Mouse (Mus musculus) heart, embryonic 16.5 days (tissue): ENCODE measurements around the gene Gm11027. TPM values are rescaled to one million over a fixed set of nuclear protein-coding genes. Genes with fewer than 3 reads are reported as not detected.

Source experiments
- ATAC-seq: fragments of 200-750 bp; cut with Nextera tagmentation; replicated peaks from 2 replicates; pipeline ENCODE4 v1.8.0; 2017; ENCODE audit warnings: moderate number of reproducible peaks; ENCODE audit not compliant: insufficient read depth, low FRiP score; ENCODE audit errors: extremely low read depth
- H3K27ac ChIP-seq: fragments of 300-500 bp; sonication (generic); 2 replicates; pipeline ENCODE4 v1.5.1; 2014; ENCODE audit warnings: mild to moderate bottlenecking, low read length, control low read depth, moderate library complexity
- H3K27me3 ChIP-seq: fragments of 300-500 bp; sonication (generic); 2 replicates; pipeline ENCODE4 v1.6.1; 2014; ENCODE audit warnings: low read length, mixed read lengths; ENCODE audit not compliant: control insufficient read depth, insufficient read depth
- H3K36me3 ChIP-seq: fragments of 300-500 bp; sonication (generic); 2 replicates; pipeline ENCODE4 v1.6.1; 2014; ENCODE audit not compliant: control insufficient read depth, insufficient read depth
- H3K4me1 ChIP-seq: fragments of 300-500 bp; sonication (generic); 2 replicates; pipeline ENCODE4 v1.6.1; 2014; ENCODE audit warnings: low read length, mixed read lengths; ENCODE audit not compliant: control insufficient read depth, insufficient read depth
- H3K4me2 ChIP-seq: fragments of 300-500 bp; sonication (generic); 2 replicates; pipeline ENCODE4 v1.6.1; 2014; ENCODE audit warnings: low read depth, mild to moderate bottlenecking, control low read depth, low read length
- H3K4me3 ChIP-seq: fragments of 300-500 bp; sonication (generic); 2 replicates; pipeline ENCODE4 v1.5.1; 2014; ENCODE audit warnings: mild to moderate bottlenecking, control low read depth, low read length
- H3K9ac ChIP-seq: fragments of 300-500 bp; sonication (generic); 2 replicates; pipeline ENCODE4 v1.6.1; 2014; ENCODE audit warnings: low read length, control low read depth
- H3K9me3 ChIP-seq: fragments of 300-500 bp; sonication (generic); replicated peaks from 2 replicates; pipeline ENCODE4 v1.6.1; 2016; ENCODE audit warnings: low read length; ENCODE audit not compliant: control insufficient read depth
- WGBS: fragments of 180-500 bp; shearing (Covaris S2); extraction: QIAGEN DNeasy Blood & Tissue Kit; methylation state at CpG from one replicate; pipeline ENCODE4 v1.1.7; 2014; 5-methylcytosine and 5-hydroxymethylcytosine counted together
- microRNA-seq: library from miRNA; unstranded; fragments of <30 nt; microRNA quantifications from one replicate; pipeline ENCODE4, GENCODE M21; 2017
- polyA plus RNA-seq: library from polyadenylated mRNA; unstranded; fragments of >200 nt; fragmentation: Nextera tagmentation; extraction: Ambion mirVana; gene quantifications from 2 replicates; pipeline ENCODE4 v1.2.1, GENCODE M21; 2015

The Gm11027 gene
- polyA plus RNA-seq, 1 experiment from 2014 or later, result not detected

GRCm38 (mm10) chr12:116308612-116309011 is 33.4 kb downstream of the Gm11027 start:
- no peak overlapping the region for H3K4me3 ChIP-seq

GRCm38 (mm10) chr12:116313816-116314215 is 38.6 kb downstream of the Gm11027 start:
- ATAC-seq, result no peak
- no peak overlapping the region for H3K27ac ChIP-seq
- H3K9me3 ChIP-seq, result no peaks in the 10 kb centered on the region
- H3K4me1 ChIP-seq, result peaks cover 7% of the 10 kb centered on the region; the same call in 1 of the 2 replicates
- no peak overlapping the region for H3K4me2 ChIP-seq
- no peak overlapping the region for H3K9ac ChIP-seq
- 74% methylated on average over 1 of the region's 1 CpGs for WGBS
- no peak overlapping the region for H3K4me3 ChIP-seq
- no peaks in the 10 kb centered on the region for H3K27me3 ChIP-seq
- no peaks in the 10 kb centered on the region for H3K36me3 ChIP-seq

More at GRCm38 (mm10) chr12:116308612-116309011, 33.4 kb downstream of the Gm11027 start:
- no peak overlapping the region for H3K9ac ChIP-seq
- H3K4me1 ChIP-seq, result no peaks in the 10 kb centered on the region; the same call in 1 of the 2 replicates
- no peak overlapping the region for H3K27ac ChIP-seq
- no peaks in the 10 kb centered on the region for H3K9me3 ChIP-seq
- WGBS, result 61% methylated on average over 2 of the region's 2 CpGs
- H3K27me3 ChIP-seq, result no peaks in the 10 kb centered on the region
- ATAC-seq, result no peak
- no peaks in the 10 kb centered on the region for H3K36me3 ChIP-seq
- no peak overlapping the region for H3K4me2 ChIP-seq

- H3K9me3 ChIP-seq, result no peaks in the 10 kb centered on the region
- 76% methylated on average over 3 of the region's 3 CpGs for WGBS
- no peak overlapping the region for H3K27ac ChIP-seq
- H3K27me3 ChIP-seq, result no peaks in the 10 kb centered on the region
- H3K4me2 ChIP-seq, result no peak overlapping the region
- peaks cover 7% of the 10 kb centered on the region; the same call in 1 of the 2 replicates for H3K4me1 ChIP-seq
- no peak overlapping the region for H3K4me3 ChIP-seq
- H3K9ac ChIP-seq, result no peak overlapping the region
- no peaks in the 10 kb centered on the region; the same call in 1 of the 2 replicates for H3K36me3 ChIP-seq
- peak; percentile 28; the same call in 1 of the 2 replicates for ATAC-seq
Observed at GRCm38 (mm10) chr12:116315498-116315897, 40.3 kb downstream of the Gm11027 start.

- no peak overlapping the region for H3K9ac ChIP-seq
- no peak overlapping the region for H3K27ac ChIP-seq
- no peaks in the 10 kb centered on the region for H3K9me3 ChIP-seq
- ATAC-seq, result no peak
- H3K36me3 ChIP-seq, result no peaks in the 10 kb centered on the region; the same call in 1 of the 2 replicates
- no peak overlapping the region for H3K4me2 ChIP-seq
- WGBS, result 83% methylated on average over 1 of the region's 1 CpGs
- no peaks in the 10 kb centered on the region for H3K27me3 ChIP-seq
- no peak overlapping the region for H3K4me3 ChIP-seq
- H3K4me1 ChIP-seq, result peaks cover 7% of the 10 kb centered on the region; the same call in 1 of the 2 replicates
Observed at GRCm38 (mm10) chr12:116317818-116318217, 42.6 kb downstream of the Gm11027 start.

Small RNAs within 50 kb of the gene (microRNA-seq; reads per million reads assigned to microRNA genes)
- not detected for gene Gm23190

Other genes with a start within 250 kb of the Gm11027 start
- gene Zfp386, start 227.7 kb upstream of the Gm11027 start, polyA plus RNA-seq, result 27.6 and 32.2 TPM in 2 replicates
- gene Vipr2, start 197.7 kb upstream of the Gm11027 start, polyA plus RNA-seq, result 0.55 and 0.64 TPM in 2 replicates
- gene Wdr60, start 12.4 kb upstream of the Gm11027 start, polyA plus RNA-seq, result 6.3 and 6.5 TPM in 2 replicates
- gene Esyt2, start 5.8 kb downstream of the Gm11027 start, polyA plus RNA-seq, result 11.7 TPM in 2 replicates
- gene Ncapg2, start 130.0 kb downstream of the Gm11027 start, polyA plus RNA-seq, result 22.8 and 25.8 TPM in 2 replicates
- gene Ptprn2, start 210.3 kb downstream of the Gm11027 start, polyA plus RNA-seq, result 0.07 and 0.12 TPM in 2 replicates